In the genomic region with DNA sequence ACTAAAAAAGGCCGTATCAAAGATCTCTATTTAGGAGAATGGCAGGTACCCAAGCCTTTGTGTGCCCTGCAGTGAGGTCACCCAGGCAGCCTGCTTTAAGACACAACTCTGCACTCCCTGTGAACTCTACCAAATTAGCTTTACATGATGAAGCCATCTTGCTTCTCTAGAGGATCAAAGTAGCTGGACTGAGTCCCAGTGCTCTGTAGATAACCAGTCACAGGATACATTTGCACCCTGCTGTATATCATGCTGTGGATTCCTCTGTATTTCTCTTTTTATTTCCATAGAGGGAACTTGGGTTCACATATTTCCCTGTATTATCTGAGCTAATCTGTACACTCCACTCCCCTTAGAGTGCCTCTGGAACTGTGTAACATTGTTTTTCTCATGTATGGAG, we compare ENCODE assay signal across 21 mouse cellular contexts. TPM values are rescaled to one million over a fixed set of nuclear protein-coding genes. Genes with fewer than 3 reads are reported as not detected.
DNase-seq lines count a peak whose midpoint lies in the region; ATAC-seq and TF ChIP-seq lines count a peak whose summit lies in the region.
"Had no signal": no experiment of that assay in that cellular context is flagged by ENCODE, and none has a peak within 500 bp of the region (broad histone marks: within the 10 kb centered on the region; RNA-seq: fewer than 3 reads in every experiment).

No protein-coding gene starts in this region.

- DNase-seq in forebrain, postnatal 0 days, result no peak
- no peak for DNase-seq in forebrain, embryonic 10.5 days (ENCODE audit: extremely low spot score, low spot score)
- DNase-seq in heart, postnatal 14 days, result no peak
- no peak for DNase-seq in midbrain, embryonic 10.5 days (ENCODE audit: low spot score)
- DNase-seq: adrenal gland, postnatal 14 days; cerebellum, adult 11-12 months; cerebellum, postnatal 14 days; embryo, embryonic 11 days; gastrocnemius, postnatal 25 days; kidney, adult 11 months; liver, embryonic 13.5 days; retina, postnatal 1 day; thymus, postnatal 25 days had no signal

- H3K4me1 ChIP-seq in forebrain, postnatal 0 days (ENCODE audit: insufficient read depth), result no peaks in the 10 kb centered on the region
- H3K4me1 ChIP-seq in forebrain, embryonic 10.5 days, result no peaks in the 10 kb centered on the region
- H3K4me1 ChIP-seq in heart, embryonic 16.5 days (ENCODE audit: control insufficient read depth, insufficient read depth, low read length), result 0 out of 2 replicates have a peak, but pooled peaks cover 3% of the 10 kb centered on the region
- H3K4me1 ChIP-seq in midbrain, embryonic 15.5 days, result no peaks in the 10 kb centered on the region
- no peaks in the 10 kb centered on the region for H3K4me1 ChIP-seq in midbrain, embryonic 10.5 days
- no peaks in the 10 kb centered on the region for H3K4me1 ChIP-seq in stomach, embryonic 15.5 days
- H3K4me1 ChIP-seq: limb, embryonic 12.5 days; liver, embryonic 13.5 days; midbrain, embryonic 12.5 days had no signal

- no peaks in the 10 kb centered on the region for H3K27me3 ChIP-seq in forebrain, postnatal 0 days (ENCODE audit: insufficient read depth, low read length)
- H3K27me3 ChIP-seq in forebrain, embryonic 10.5 days (ENCODE audit: poor library complexity, severe bottlenecking), result no peaks in the 10 kb centered on the region
- H3K27me3 ChIP-seq in heart, embryonic 16.5 days (ENCODE audit: control insufficient read depth, insufficient read depth, low read length), result no peaks in the 10 kb centered on the region
- H3K27me3 ChIP-seq in midbrain, embryonic 15.5 days (replicated peaks), result no peaks in the 10 kb centered on the region
- no peaks in the 10 kb centered on the region for H3K27me3 ChIP-seq in midbrain, embryonic 10.5 days (ENCODE audit: low read depth, poor library complexity, severe bottlenecking)
- H3K27me3 ChIP-seq in stomach, embryonic 15.5 days (replicated peaks), result no peaks in the 10 kb centered on the region
- H3K27me3 ChIP-seq: CH12.LX; forebrain, embryonic 12.5 days; limb, embryonic 12.5 days; liver, embryonic 13.5 days; midbrain, embryonic 12.5 days had no signal

- no peaks in the 10 kb centered on the region for H3K9me3 ChIP-seq in forebrain, postnatal 0 days (ENCODE audit: low read length)
- no peaks in the 10 kb centered on the region for H3K9me3 ChIP-seq in forebrain, embryonic 10.5 days
- H3K9me3 ChIP-seq in heart, embryonic 16.5 days (replicated peaks; ENCODE audit: control insufficient read depth, low read length), result no peaks in the 10 kb centered on the region
- H3K9me3 ChIP-seq in midbrain, embryonic 15.5 days, result no peaks in the 10 kb centered on the region
- H3K9me3 ChIP-seq in midbrain, embryonic 10.5 days (replicated peaks), result no peaks in the 10 kb centered on the region
- no peaks in the 10 kb centered on the region for H3K9me3 ChIP-seq in stomach, embryonic 15.5 days
- H3K9me3 ChIP-seq: forebrain, embryonic 12.5 days; limb, embryonic 12.5 days; liver, embryonic 13.5 days; midbrain, embryonic 12.5 days had no signal

- 27% methylated on average over 1 of the region's 1 CpGs for WGBS in forebrain, postnatal 0 days
- 63% methylated on average over 1 of the region's 1 CpGs for WGBS in forebrain, embryonic 10.5 days
- WGBS in heart, embryonic 16.5 days, result 21% methylated on average over 1 of the region's 1 CpGs
- 41% methylated on average over 1 of the region's 1 CpGs for WGBS in midbrain, embryonic 15.5 days
- 82% methylated on average over 1 of the region's 1 CpGs for WGBS in midbrain, embryonic 10.5 days
- WGBS in stomach, embryonic 15.5 days, result 57% methylated on average over 1 of the region's 1 CpGs

- intact Hi-C loops in heart, postnatal 14 days (cut with DNase I), result no loop called here

- H3K4me3 ChIP-seq in forebrain, postnatal 0 days (ENCODE audit: low read depth, low read length), result no peak overlapping the region
- no peak overlapping the region for H3K4me3 ChIP-seq in forebrain, embryonic 10.5 days
- no peak overlapping the region for H3K4me3 ChIP-seq in heart, embryonic 16.5 days (ENCODE audit: low read length)
- no peak overlapping the region for H3K4me3 ChIP-seq in midbrain, embryonic 15.5 days
- H3K4me3 ChIP-seq in midbrain, embryonic 10.5 days, result no peak overlapping the region
- H3K4me3 ChIP-seq in stomach, embryonic 15.5 days (replicated peaks), result no peak overlapping the region
- H3K4me3 ChIP-seq: forebrain, embryonic 12.5 days; limb, embryonic 12.5 days; liver, embryonic 13.5 days; midbrain, embryonic 12.5 days had no signal

- H3K9ac ChIP-seq in forebrain, postnatal 0 days, result no peak overlapping the region
- H3K9ac ChIP-seq in heart, embryonic 16.5 days (ENCODE audit: low read length), result no peak overlapping the region
- no peak overlapping the region for H3K9ac ChIP-seq in midbrain, embryonic 15.5 days
- no peak overlapping the region for H3K9ac ChIP-seq in stomach, embryonic 15.5 days
- H3K9ac ChIP-seq: forebrain, embryonic 12.5 days; limb, embryonic 12.5 days; liver, embryonic 13.5 days; midbrain, embryonic 12.5 days had no signal

- no peaks in the 10 kb centered on the region for H3K36me3 ChIP-seq in forebrain, postnatal 0 days (ENCODE audit: insufficient read depth)
- no peaks in the 10 kb centered on the region for H3K36me3 ChIP-seq in forebrain, embryonic 10.5 days (replicated peaks)
- H3K36me3 ChIP-seq in heart, embryonic 16.5 days (ENCODE audit: control insufficient read depth, insufficient read depth), result no peaks in the 10 kb centered on the region
- H3K36me3 ChIP-seq in midbrain, embryonic 15.5 days (replicated peaks), result no peaks in the 10 kb centered on the region
- H3K36me3 ChIP-seq in midbrain, embryonic 10.5 days, result no peaks in the 10 kb centered on the region
- H3K36me3 ChIP-seq in stomach, embryonic 15.5 days, result no peaks in the 10 kb centered on the region
- H3K36me3 ChIP-seq: forebrain, embryonic 12.5 days; limb, embryonic 12.5 days; liver, embryonic 13.5 days; midbrain, embryonic 12.5 days had no signal

- ATAC-seq in forebrain, postnatal 0 days, result peak; percentile 23; the same call in 1 of the 2 replicates
- ATAC-seq in heart, embryonic 16.5 days (replicated peaks; ENCODE audit: extremely low read depth, insufficient read depth, low FRiP score), result peak; percentile 96
- peak; percentile 54; the same call in 1 of the 2 replicates for ATAC-seq in midbrain, embryonic 15.5 days (replicated peaks)
- ATAC-seq in stomach, embryonic 15.5 days (ENCODE audit: insufficient read depth, low FRiP score, low read depth), result peak; percentile 53; the same call in 1 of the 2 replicates

- TF ChIP-seq CTCF in forebrain, postnatal 0 days (IDR thresholded peaks at IDR 0.05; ENCODE audit: low read depth), result no peak

- no peak overlapping the region for H3K27ac ChIP-seq in forebrain, postnatal 0 days (ENCODE audit: low read depth, low read length)
- no peak overlapping the region for H3K27ac ChIP-seq in forebrain, embryonic 10.5 days
- peak overlapping the region; percentile 85 for H3K27ac ChIP-seq in heart, embryonic 16.5 days (ENCODE audit: low read length)
- H3K27ac ChIP-seq in midbrain, embryonic 15.5 days, result no peak overlapping the region
- H3K27ac ChIP-seq in midbrain, embryonic 10.5 days (replicated peaks), result no peak overlapping the region
- H3K27ac ChIP-seq in stomach, embryonic 15.5 days, result no peak overlapping the region
- H3K27ac ChIP-seq: forebrain, embryonic 12.5 days; limb, embryonic 12.5 days; liver, embryonic 13.5 days; macrophage; midbrain, embryonic 12.5 days had no signal

- H3K4me2 ChIP-seq in forebrain, postnatal 0 days (ENCODE audit: low read depth), result no peak overlapping the region
- no peak overlapping the region for H3K4me2 ChIP-seq in heart, embryonic 16.5 days (ENCODE audit: low read depth, low read length)
- no peak overlapping the region for H3K4me2 ChIP-seq in midbrain, embryonic 15.5 days
- H3K4me2 ChIP-seq in stomach, embryonic 15.5 days, result no peak overlapping the region
- H3K4me2 ChIP-seq: forebrain, embryonic 12.5 days; limb, embryonic 12.5 days; liver, embryonic 13.5 days; midbrain, embryonic 12.5 days had no signal

RNA-seq across cellular contexts. Expression of gene Hddc2, which starts 40.0 kb away (rescaled TPM):
- 50.9 and 58.9 TPM in 2 replicates for total RNA-seq in forebrain, postnatal 0 days (2014; rRNA removed)
- polyA plus RNA-seq in forebrain, postnatal 0 days (2015; fragmentation: Nextera tagmentation; extraction: Ambion mirVana), result 85.0 and 102 TPM in 2 replicates
- 87.9 and 88.4 TPM in 2 replicates for polyA plus RNA-seq in forebrain, embryonic 10.5 days (2016; fragmentation: Nextera tagmentation; extraction: Ambion mirVana)
- 39.2 and 45.3 TPM in 2 replicates for polyA plus RNA-seq in heart, embryonic 16.5 days (2015; fragmentation: Nextera tagmentation; extraction: Ambion mirVana)
- 10 to 100 TPM in 1 of 2 experiments, 1 to 10 TPM in 1; 9.3 to 10.7 TPM for total RNA-seq in heart, postnatal 14 days (2021)
- 51.8 and 53.3 TPM in 2 replicates for polyA plus RNA-seq in midbrain, embryonic 15.5 days (2015; fragmentation: Nextera tagmentation; extraction: Ambion mirVana)
- polyA plus RNA-seq in midbrain, embryonic 10.5 days (2016; fragmentation: Nextera tagmentation; extraction: Ambion mirVana), result 78.0 and 86.1 TPM in 2 replicates
- polyA plus RNA-seq in stomach, embryonic 15.5 days (2015; fragmentation: Nextera tagmentation; extraction: Ambion mirVana), result 64.7 and 66.0 TPM in 2 replicates

Comparison
In these comparisons a context has a peak if more than half of its experiments do, and no peak if none do; other contexts are left out.
1. ATAC-seq: peak in every context shown above with its lines; median percentile 96 in heart, embryonic 16.5 days; 54 in midbrain, embryonic 15.5 days; 53 in stomach, embryonic 15.5 days; 23 in forebrain, postnatal 0 days.